Mouse (Mus musculus): Measurements from ENCODE around the gene Ppil1.
"Not testable (repeated sequence)": the region's sequence is repeated elsewhere in the genome, so short reads cannot be mapped to it uniquely, and the experiment has no call there.

Gene Ppil1

GRCm38 (mm10) chr17:29251608-29252390 is 12.2 kb downstream of the Ppil1 start:
- DNase-seq (ENCODE audit: low read depth, low spot score) = no peak

- DNase-seq (ENCODE audit: low read depth, low spot score) = not testable (repeated sequence)
These were observed 13.0 kb downstream of the Ppil1 start for GRCm38 (mm10) chr17:29251006-29251405.

- no peak for DNase-seq (ENCODE audit: low read depth, low spot score)
These were observed 14.5 kb downstream of the Ppil1 start for GRCm38 (mm10) chr17:29249512-29249911.

DNA sequence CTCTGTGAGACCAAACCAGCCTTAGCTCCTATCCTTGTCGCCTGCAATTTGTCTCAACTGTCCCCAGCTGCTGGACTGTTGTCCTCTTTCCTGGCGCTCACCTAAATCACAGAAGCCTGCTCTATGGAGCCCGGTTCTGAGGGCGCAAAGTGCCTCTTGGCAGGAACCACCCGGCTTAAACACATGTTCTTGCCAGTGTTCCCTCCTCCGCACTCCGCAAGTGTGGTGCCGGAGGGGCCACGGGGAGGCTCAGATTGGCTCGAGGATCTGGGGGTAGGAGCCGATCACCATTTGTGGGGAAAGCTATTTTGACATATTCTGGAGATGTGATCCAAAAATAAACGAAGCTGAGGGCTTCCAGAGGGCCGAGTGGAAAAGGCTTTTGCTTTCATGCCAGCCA is 16.1 kb downstream of the Ppil1 start:
- DNase-seq (ENCODE audit: low read depth, low spot score) = no peak

DNA sequence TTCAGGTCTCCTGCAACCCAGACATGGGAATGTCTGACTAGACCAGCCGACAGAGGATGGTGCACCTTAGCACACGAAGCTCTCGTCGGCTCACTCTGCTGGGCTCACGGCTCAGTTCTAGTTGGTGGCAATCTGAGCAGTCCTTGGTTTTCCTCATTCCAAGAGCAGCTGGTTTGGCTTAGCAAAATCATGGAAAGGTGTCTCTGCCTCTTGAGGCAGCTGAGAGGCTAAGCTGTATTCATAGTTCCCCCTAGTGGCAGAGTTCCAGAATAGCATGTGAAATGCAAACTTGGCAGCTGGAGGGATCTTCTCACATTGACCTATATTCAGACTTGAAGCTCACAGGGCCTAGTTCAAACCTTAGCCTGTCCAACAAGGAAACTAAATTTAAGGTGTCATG is 17.4 kb downstream of the Ppil1 start:
- DNase-seq (ENCODE audit: low read depth, low spot score) = peak; percentile 86

DNA sequence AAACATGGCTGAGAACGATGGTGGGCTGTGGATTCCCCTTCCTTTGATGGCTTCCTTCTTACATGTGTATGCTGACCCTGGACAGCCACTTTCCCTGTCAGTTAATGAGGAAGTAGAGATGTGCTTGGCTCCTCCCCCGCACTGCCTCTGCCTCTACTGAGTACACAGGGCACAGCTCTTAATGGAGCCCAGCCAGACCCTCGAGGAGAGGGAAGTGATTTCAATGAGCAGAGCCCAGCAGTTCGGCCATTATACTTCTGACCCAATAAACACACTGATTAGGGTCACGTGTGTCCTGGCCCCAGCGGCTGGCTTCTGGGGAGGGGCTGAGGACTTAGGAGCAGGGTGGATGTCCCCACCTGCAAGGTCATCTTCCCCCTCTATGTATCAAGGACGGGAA is 18.3 kb downstream of the Ppil1 start:
- DNase-seq (ENCODE audit: low read depth, low spot score) = no peak

DNA sequence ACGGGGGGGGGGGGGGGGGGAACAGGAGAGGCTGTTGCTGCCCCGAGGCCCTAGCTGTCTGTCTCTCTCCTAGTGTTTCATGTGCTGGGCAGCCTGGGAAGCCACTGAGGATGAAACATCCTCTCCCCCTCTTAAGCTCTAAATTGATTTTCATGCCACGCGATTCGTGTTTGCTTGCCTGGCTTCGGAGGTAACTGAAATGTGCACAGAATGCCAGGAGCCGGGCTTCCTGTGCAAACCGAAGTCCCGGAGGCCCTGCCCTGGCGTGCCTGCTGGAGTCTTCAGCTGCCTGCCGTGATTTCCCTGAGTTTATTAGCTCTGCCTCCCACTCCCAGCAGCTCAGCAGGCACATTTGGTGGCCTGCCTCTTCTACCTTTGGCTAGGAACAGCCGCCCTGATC is 19.1 kb downstream of the Ppil1 start:
- DNase-seq (ENCODE audit: low read depth, low spot score) = no peak

GRCm38 (mm10) chr17:29238421-29238945 is 25.5 kb downstream of the Ppil1 start:
- DNase-seq (ENCODE audit: low read depth, low spot score) = no peak

- DNase-seq (ENCODE audit: low read depth, low spot score) = no peak
These were observed 26.1 kb downstream of the Ppil1 start, which contains the start of gene Cpne5 for GRCm38 (mm10) chr17:29237772-29238420. Cpne5 (minus strand) TSS chr17:29238167.

DNA sequence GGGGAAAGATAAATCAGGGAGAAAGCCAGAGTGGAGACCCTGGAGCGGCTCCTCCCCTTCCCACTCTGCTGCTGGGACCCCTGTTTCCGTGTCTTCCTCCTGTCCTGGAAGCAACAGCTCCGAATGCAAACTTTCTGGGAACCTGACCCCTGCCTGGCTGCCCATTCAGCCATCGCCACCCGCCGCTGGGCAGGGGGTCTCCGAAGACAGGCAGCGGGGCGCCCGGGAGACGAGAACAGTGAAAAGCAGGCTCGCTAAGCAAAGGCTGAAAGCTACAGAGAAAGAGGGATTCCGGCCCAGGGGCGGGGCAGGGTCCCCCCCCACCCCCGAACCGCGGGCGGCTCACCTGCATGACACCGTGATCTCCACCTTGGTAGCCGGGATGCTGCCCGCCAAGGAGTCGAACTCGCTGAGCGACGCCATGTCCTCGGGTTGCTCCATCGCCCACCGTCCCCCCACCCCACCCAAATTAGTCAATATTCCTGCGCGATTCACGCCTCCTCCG is 26.7 kb downstream of the Ppil1 start:
- no peak for DNase-seq (ENCODE audit: low read depth, low spot score)

DNA sequence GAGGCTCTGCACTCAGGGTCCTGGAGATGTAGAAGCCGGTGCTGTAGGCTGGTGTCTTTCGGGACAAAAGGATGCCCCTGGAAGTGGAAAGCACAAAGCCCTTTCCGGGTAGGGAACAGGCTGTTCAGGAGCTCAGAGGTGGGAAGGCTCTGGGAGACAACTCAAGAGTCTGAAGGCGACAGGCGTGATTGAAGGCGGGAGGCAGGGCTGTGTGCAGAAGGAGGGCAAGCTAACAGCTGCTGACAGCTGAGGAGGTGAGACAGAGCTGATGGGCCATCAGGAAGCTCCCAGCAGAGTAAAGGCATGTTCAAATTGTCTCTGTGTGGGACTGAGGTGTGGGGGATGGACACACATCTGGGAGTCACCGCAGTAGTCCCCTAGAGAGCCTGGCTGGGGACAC is 27.9 kb downstream of the Ppil1 start:
- DNase-seq (ENCODE audit: low read depth, low spot score) = no peak

DNA sequence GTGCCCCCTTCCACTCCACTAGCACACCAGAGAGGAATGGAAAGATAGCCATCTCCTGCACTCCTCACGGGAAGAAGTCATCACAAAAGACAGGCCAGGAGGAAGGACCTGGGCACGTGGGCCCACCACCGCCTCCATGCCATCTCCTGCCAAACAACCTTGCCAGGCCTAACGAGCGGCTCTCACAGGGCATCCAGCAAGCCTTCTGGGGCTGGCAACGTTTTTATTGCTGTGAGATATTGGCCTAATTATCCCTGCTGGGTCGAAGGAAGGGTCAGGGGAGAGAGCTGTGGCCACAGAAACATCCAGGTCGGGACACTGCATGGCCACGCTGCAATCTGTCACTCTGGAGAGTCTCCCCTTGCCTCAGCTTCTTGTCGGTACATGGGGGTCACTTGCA is 32.9 kb downstream of the Ppil1 start:
- DNase-seq (ENCODE audit: low read depth, low spot score) = no peak

GRCm38 (mm10) chr17:29220631-29221030 is 43.4 kb downstream of the Ppil1 start:
- DNase-seq (ENCODE audit: low read depth, low spot score) = no peak

DNA sequence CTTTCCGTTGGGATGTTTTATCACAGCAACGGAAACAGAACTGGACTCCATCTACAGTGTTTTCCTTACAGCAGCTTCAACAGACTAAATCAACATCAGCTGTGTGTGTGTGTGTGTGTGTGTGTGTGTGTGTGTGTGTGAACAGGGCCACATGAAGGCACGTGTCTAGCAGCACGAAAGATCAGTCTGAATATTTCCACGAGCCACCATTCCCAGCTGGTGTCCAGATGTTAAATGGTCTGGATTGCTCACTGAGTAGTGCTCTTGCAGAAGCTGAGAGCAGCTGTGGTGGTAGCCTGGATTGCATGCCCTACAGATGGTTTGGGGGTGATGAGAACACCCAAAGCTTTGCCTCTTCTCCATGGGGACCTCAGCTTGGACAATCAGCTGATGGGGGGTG is 46.0 kb downstream of the Ppil1 start:
- DNase-seq (ENCODE audit: low read depth, low spot score) = no peak

DNA sequence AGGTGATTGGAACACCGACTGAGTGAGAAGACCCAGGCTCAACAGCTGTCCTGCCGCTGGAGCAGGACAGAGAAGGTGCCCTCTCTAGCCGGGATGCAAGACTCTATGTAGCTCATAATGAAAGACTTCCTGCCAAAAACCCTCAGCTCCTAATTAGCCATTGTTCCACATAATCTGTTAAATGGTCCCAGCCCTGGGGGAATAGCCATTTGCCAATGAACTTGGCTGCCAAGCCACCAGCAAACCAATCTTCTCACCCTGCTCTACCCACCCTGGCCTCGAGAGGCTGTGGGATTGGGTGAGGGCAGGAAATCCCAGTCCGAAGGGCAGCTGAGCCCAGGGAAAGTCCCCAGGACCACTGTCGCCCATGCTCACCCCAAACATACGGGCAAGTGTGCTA is 47.9 kb downstream of the Ppil1 start:
- no peak for DNase-seq (ENCODE audit: low read depth, low spot score)

DNA sequence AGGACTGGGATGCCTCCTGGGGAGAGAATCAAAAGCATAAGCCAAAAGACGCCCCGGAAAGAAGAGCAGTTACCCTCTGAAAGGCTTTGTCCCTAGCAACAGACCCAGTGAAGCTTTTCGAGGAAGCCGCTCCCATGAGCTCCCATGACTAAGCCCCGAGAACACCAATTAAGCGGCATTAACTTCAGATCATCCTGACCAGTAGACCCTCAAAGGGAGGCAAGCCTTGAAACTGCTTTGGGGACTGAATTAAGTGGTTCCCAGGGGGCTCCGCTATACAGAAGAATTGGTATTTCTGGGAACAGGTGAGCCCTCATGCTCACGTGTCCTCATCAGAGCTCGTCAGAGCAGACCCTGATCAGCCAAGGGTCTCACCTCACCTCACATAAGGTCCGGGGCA is 49.3 kb downstream of the Ppil1 start:
- DNase-seq (ENCODE audit: low read depth, low spot score) = no peak

DNA sequence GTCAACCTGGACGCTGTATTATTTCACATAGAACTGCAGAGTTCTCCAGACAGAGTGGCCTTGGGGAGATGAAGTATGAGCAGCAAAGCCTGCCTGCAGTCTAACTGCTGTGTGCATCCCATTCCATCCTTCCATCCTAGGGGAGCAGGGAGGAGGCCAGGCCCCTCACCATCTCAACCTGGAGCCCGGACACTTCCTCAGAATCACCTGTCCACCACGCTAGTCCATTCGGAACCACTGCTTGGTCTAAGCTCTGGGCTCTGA is 49.9 kb downstream of the Ppil1 start:
- no peak for DNase-seq (ENCODE audit: low read depth, low spot score)

DNA sequence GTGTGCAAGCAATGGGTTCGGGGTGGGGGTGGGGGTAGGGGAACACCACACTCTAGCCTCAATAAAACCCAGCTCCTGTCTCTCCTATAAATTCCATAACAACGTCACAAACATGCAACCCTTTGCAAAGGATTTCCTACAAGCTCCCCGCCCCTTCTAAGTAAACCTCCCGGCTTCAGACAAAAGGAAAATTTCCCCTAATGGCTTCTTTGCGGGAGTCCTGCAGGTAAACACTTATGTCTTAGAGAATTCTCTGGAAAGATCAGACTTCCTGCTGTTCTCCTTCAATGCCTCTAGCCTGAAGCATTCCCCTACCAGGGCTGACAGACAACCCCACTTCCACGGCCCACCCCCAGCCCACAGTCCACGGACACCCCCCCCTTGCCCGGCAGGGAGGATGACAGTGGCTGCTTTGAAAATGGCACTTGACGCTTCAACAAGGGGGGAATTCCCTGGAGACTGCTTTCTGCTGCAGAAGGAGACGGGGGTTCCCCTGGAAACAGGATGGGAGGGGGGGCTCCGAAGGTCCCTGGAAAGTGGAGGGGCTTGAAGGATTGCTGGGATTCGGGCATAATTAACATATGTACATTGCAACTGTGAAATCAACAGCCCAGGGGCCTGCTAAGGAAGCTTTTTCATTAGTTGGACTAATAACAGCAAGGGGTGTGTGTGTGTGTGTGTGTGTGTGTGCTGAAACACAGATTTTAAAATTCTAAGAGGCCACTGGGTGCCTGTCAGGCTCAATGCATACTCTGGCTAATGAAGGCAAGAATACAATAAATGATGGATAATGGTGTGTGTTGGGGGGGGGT is 50.4 kb downstream of the Ppil1 start:
- DNase-seq (ENCODE audit: low read depth, low spot score) = peak; percentile 84

GRCm38 (mm10) chr17:29211836-29212235 is 52.1 kb downstream of the Ppil1 start:
- DNase-seq (ENCODE audit: low read depth, low spot score) = peak; percentile 86

- DNase-seq (ENCODE audit: low read depth, low spot score) = no peak
These were observed 53.9 kb downstream of the Ppil1 start for GRCm38 (mm10) chr17:29210037-29210436.

GRCm38 (mm10) chr17:29206052-29206451 is 57.9 kb downstream of the Ppil1 start:
- DNase-seq (ENCODE audit: low read depth, low spot score) = no peak

DNA sequence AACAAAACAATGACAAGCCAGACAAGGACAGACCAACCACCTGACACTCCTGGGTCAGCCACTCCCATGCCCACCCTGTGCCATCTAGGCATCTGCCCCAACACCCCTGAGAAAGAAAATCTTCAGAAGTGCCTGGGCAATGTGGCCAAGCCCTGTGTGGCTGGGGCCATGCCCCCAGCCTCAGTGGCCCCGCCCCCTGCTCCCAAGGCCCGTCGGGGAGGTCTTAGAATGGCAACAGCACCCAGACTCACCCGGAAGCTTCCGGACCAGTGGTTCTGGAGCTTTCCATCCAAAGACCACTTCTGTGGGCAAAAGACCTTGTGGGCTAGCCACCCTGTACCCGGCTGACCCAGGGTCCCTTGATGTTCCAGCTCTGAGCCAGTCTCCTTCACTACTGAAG is 61.4 kb downstream of the Ppil1 start:
- DNase-seq (ENCODE audit: low read depth, low spot score) = peak; percentile 37

Data from ES-CJ7 (cell line).